Mouse (Mus musculus): ENCODE data around the gene Pex7. TPM values are rescaled to one million over a fixed set of nuclear protein-coding genes. Genes with fewer than 3 reads are reported as not detected.

Gene Pex7
- polyA plus RNA-seq, 1 experiment from 2014 or later: 35.9 TPM

GRCm38 (mm10) chr10:19900191-19900590, 7.3 kb downstream of the Pex7 start:
- no peak overlapping the region for H3K4me3 ChIP-seq (ENCODE audit: low read length)
- H3K9ac ChIP-seq (ENCODE audit: low read depth, low read length): no peak overlapping the region
- ATAC-seq: no peak
- no peaks in the 10 kb centered on the region for H3K9me3 ChIP-seq (ENCODE audit: control insufficient read depth, low read length)
- no peak overlapping the region for H3K27ac ChIP-seq (ENCODE audit: low read depth, low read length)
- 77% methylated on average over 2 of the region's 2 CpGs for WGBS
- H3K4me1 ChIP-seq (ENCODE audit: control insufficient read depth, insufficient read depth, low read depth, low read length): no peaks in the 10 kb centered on the region
- H3K27me3 ChIP-seq (replicated peaks; ENCODE audit: control insufficient read depth, insufficient read depth, low read length): no peaks in the 10 kb centered on the region
- H3K36me3 ChIP-seq (ENCODE audit: control insufficient read depth, insufficient read depth, low read length): no peaks in the 10 kb centered on the region
- no peak overlapping the region for H3K4me2 ChIP-seq (ENCODE audit: low read length)

GRCm38 (mm10) chr10:19893976-19894375, 13.5 kb downstream of the Pex7 start:
- H3K4me2 ChIP-seq (ENCODE audit: low read length): no peak overlapping the region
- H3K9ac ChIP-seq (ENCODE audit: low read depth, low read length): no peak overlapping the region
- no peak for ATAC-seq
- no peak overlapping the region for H3K4me3 ChIP-seq (ENCODE audit: low read length)
- H3K27me3 ChIP-seq (replicated peaks; ENCODE audit: control insufficient read depth, insufficient read depth, low read length): no peaks in the 10 kb centered on the region
- WGBS: 20% methylated on average over 4 of the region's 4 CpGs
- no peaks in the 10 kb centered on the region for H3K36me3 ChIP-seq (ENCODE audit: control insufficient read depth, insufficient read depth, low read length)
- H3K9me3 ChIP-seq (ENCODE audit: control insufficient read depth, low read length): no peaks in the 10 kb centered on the region
- no peaks in the 10 kb centered on the region for H3K4me1 ChIP-seq (ENCODE audit: control insufficient read depth, insufficient read depth, low read depth, low read length)
- H3K27ac ChIP-seq (ENCODE audit: low read depth, low read length): no peak overlapping the region

- H3K36me3 ChIP-seq (ENCODE audit: control insufficient read depth, insufficient read depth, low read length): no peaks in the 10 kb centered on the region
- H3K9me3 ChIP-seq (ENCODE audit: control insufficient read depth, low read length): no peaks in the 10 kb centered on the region
- no peak overlapping the region for H3K9ac ChIP-seq (ENCODE audit: low read depth, low read length)
- no peak for ATAC-seq
- H3K27me3 ChIP-seq (replicated peaks; ENCODE audit: control insufficient read depth, insufficient read depth, low read length): no peaks in the 10 kb centered on the region
- H3K4me3 ChIP-seq (ENCODE audit: low read length): no peak overlapping the region
- no peak overlapping the region for H3K4me2 ChIP-seq (ENCODE audit: low read length)
- WGBS: 80% methylated on average over 6 of the region's 6 CpGs
- H3K4me1 ChIP-seq (ENCODE audit: control insufficient read depth, insufficient read depth, low read depth, low read length): no peaks in the 10 kb centered on the region
- no peak overlapping the region for H3K27ac ChIP-seq (ENCODE audit: low read depth, low read length)
These were observed 14.3 kb downstream of the Pex7 start for GRCm38 (mm10) chr10:19893146-19893545.

GRCm38 (mm10) chr10:19891686-19892085, 15.8 kb downstream of the Pex7 start:
- no peak for ATAC-seq
- 46% methylated on average over 3 of the region's 3 CpGs for WGBS
- Histone ChIP-seq H3K36me3 (ENCODE audit: control insufficient read depth, insufficient read depth, low read length) (no peaks in the 10 kb centered on the region), H3K4me1 (ENCODE audit: control insufficient read depth, insufficient read depth, low read depth, low read length) (no peaks in the 10 kb centered on the region), H3K27ac (ENCODE audit: low read depth, low read length) (no peak overlapping the region), H3K4me2 (ENCODE audit: low read length) (no peak overlapping the region), H3K27me3 (replicated peaks; ENCODE audit: control insufficient read depth, insufficient read depth, low read length) (no peaks in the 10 kb centered on the region), H3K9me3 (ENCODE audit: control insufficient read depth, low read length) (no peaks in the 10 kb centered on the region), H3K4me3 (ENCODE audit: low read length) (no peak overlapping the region), H3K9ac (ENCODE audit: low read depth, low read length) (no peak overlapping the region)

- no peaks in the 10 kb centered on the region for H3K4me1 ChIP-seq (ENCODE audit: control insufficient read depth, insufficient read depth, low read depth, low read length)
- ATAC-seq: no peak
- H3K4me2 ChIP-seq (ENCODE audit: low read length): no peak overlapping the region
- H3K27ac ChIP-seq (ENCODE audit: low read depth, low read length): no peak overlapping the region
- no peaks in the 10 kb centered on the region for H3K27me3 ChIP-seq (replicated peaks; ENCODE audit: control insufficient read depth, insufficient read depth, low read length)
- WGBS: 81% methylated on average over 3 of the region's 3 CpGs
- no peak overlapping the region for H3K9ac ChIP-seq (ENCODE audit: low read depth, low read length)
- no peaks in the 10 kb centered on the region for H3K9me3 ChIP-seq (ENCODE audit: control insufficient read depth, low read length)
- no peaks in the 10 kb centered on the region for H3K36me3 ChIP-seq (ENCODE audit: control insufficient read depth, insufficient read depth, low read length)
- H3K4me3 ChIP-seq (ENCODE audit: low read length): no peak overlapping the region
These were observed 17.6 kb downstream of the Pex7 start for GRCm38 (mm10) chr10:19889908-19890307.

- H3K27me3 ChIP-seq (replicated peaks; ENCODE audit: control insufficient read depth, insufficient read depth, low read length): no peaks in the 10 kb centered on the region; the same call in 1 of the 2 replicates
- H3K9ac ChIP-seq (ENCODE audit: low read depth, low read length): no peak overlapping the region
- WGBS: 92% methylated on average over 3 of the region's 3 CpGs
- no peaks in the 10 kb centered on the region for H3K36me3 ChIP-seq (ENCODE audit: control insufficient read depth, insufficient read depth, low read length)
- no peak overlapping the region for H3K4me2 ChIP-seq (ENCODE audit: low read length)
- H3K9me3 ChIP-seq (ENCODE audit: control insufficient read depth, low read length): no peaks in the 10 kb centered on the region
- no peak overlapping the region for H3K4me3 ChIP-seq (ENCODE audit: low read length)
- H3K4me1 ChIP-seq (ENCODE audit: control insufficient read depth, insufficient read depth, low read depth, low read length): no peaks in the 10 kb centered on the region
- no peak for ATAC-seq
- H3K27ac ChIP-seq (ENCODE audit: low read depth, low read length): no peak overlapping the region
These were observed 21.2 kb downstream of the Pex7 start for GRCm38 (mm10) chr10:19886249-19886648.

- Histone ChIP-seq H3K9ac (ENCODE audit: low read depth, low read length) (no peak overlapping the region), H3K36me3 (ENCODE audit: control insufficient read depth, insufficient read depth, low read length) (no peaks in the 10 kb centered on the region), H3K4me1 (ENCODE audit: control insufficient read depth, insufficient read depth, low read depth, low read length) (no peaks in the 10 kb centered on the region), H3K27ac (ENCODE audit: low read depth, low read length) (no peak overlapping the region), H3K4me2 (ENCODE audit: low read length) (no peak overlapping the region), H3K9me3 (ENCODE audit: control insufficient read depth, low read length) (no peaks in the 10 kb centered on the region), H3K27me3 (replicated peaks; ENCODE audit: control insufficient read depth, insufficient read depth, low read length) (no peaks in the 10 kb centered on the region; the same call in 1 of the 2 replicates), H3K4me3 (ENCODE audit: low read length) (no peak overlapping the region)
- WGBS: 80% methylated on average over 4 of the region's 4 CpGs
- no peak for ATAC-seq
These were observed 23.1 kb downstream of the Pex7 start for GRCm38 (mm10) chr10:19884409-19884808.

GRCm38 (mm10) chr10:19880437-19880836, 27.1 kb downstream of the Pex7 start:
- no peak for ATAC-seq
- Histone ChIP-seq H3K9me3 (ENCODE audit: control insufficient read depth, low read length) (no peaks in the 10 kb centered on the region), H3K9ac (ENCODE audit: low read depth, low read length) (no peak overlapping the region), H3K36me3 (ENCODE audit: control insufficient read depth, insufficient read depth, low read length) (no peaks in the 10 kb centered on the region), H3K4me1 (ENCODE audit: control insufficient read depth, insufficient read depth, low read depth, low read length) (no peaks in the 10 kb centered on the region), H3K4me3 (ENCODE audit: low read length) (no peak overlapping the region), H3K27ac (ENCODE audit: low read depth, low read length) (no peak overlapping the region), H3K27me3 (replicated peaks; ENCODE audit: control insufficient read depth, insufficient read depth, low read length) (no peaks in the 10 kb centered on the region; the same call in 1 of the 2 replicates), H3K4me2 (ENCODE audit: low read length) (no peak overlapping the region)
- WGBS: 84% methylated on average over 3 of the region's 3 CpGs

GRCm38 (mm10) chr10:19879161-19879560, 28.3 kb downstream of the Pex7 start:
- no peaks in the 10 kb centered on the region; the same call in 1 of the 2 replicates for H3K27me3 ChIP-seq (replicated peaks; ENCODE audit: control insufficient read depth, insufficient read depth, low read length)
- H3K27ac ChIP-seq (ENCODE audit: low read depth, low read length): no peak overlapping the region
- no peak overlapping the region for H3K4me2 ChIP-seq (ENCODE audit: low read length)
- H3K36me3 ChIP-seq (ENCODE audit: control insufficient read depth, insufficient read depth, low read length): no peaks in the 10 kb centered on the region
- no peak overlapping the region for H3K4me3 ChIP-seq (ENCODE audit: low read length)
- H3K9ac ChIP-seq (ENCODE audit: low read depth, low read length): no peak overlapping the region
- WGBS: 66% methylated on average over 6 of the region's 6 CpGs
- no peak for ATAC-seq
- H3K4me1 ChIP-seq (ENCODE audit: control insufficient read depth, insufficient read depth, low read depth, low read length): no peaks in the 10 kb centered on the region
- H3K9me3 ChIP-seq (ENCODE audit: control insufficient read depth, low read length): no peaks in the 10 kb centered on the region

- 87% methylated on average over 9 of the region's 9 CpGs for WGBS
- Histone ChIP-seq H3K9me3 (ENCODE audit: control insufficient read depth, low read length) (no peaks in the 10 kb centered on the region), H3K4me1 (ENCODE audit: control insufficient read depth, insufficient read depth, low read depth, low read length) (no peaks in the 10 kb centered on the region), H3K36me3 (ENCODE audit: control insufficient read depth, insufficient read depth, low read length) (no peaks in the 10 kb centered on the region), H3K4me2 (ENCODE audit: low read length) (no peak overlapping the region), H3K4me3 (ENCODE audit: low read length) (no peak overlapping the region), H3K9ac (ENCODE audit: low read depth, low read length) (no peak overlapping the region), H3K27ac (ENCODE audit: low read depth, low read length) (no peak overlapping the region), H3K27me3 (replicated peaks; ENCODE audit: control insufficient read depth, insufficient read depth, low read length) (no peaks in the 10 kb centered on the region; the same call in 1 of the 2 replicates)
- no peak for ATAC-seq
These were observed 29.8 kb downstream of the Pex7 start for GRCm38 (mm10) chr10:19877679-19878078.

All from hindbrain, embryonic 16.5 days (tissue).